Mouse (Mus musculus): ENCODE data around the gene Dscam. TPM values are rescaled to one million over a fixed set of nuclear protein-coding genes. Genes with fewer than 3 reads are reported as not detected.

Gene Dscam
- polyA plus RNA-seq, 1 experiment: 0.03 TPM

GRCm38 (mm10) chr16:97024406-97024805, 146.1 kb downstream of the Dscam start:
- no peaks in the 10 kb centered on the region for H3K27me3 ChIP-seq (ENCODE audit: control insufficient read depth, insufficient read depth, low read length)
- no peaks in the 10 kb centered on the region for H3K4me1 ChIP-seq (ENCODE audit: control insufficient read depth, insufficient read depth, insufficient read length, low read length)
- H3K4me3 ChIP-seq (ENCODE audit: low read depth, low read length): no peak overlapping the region
- TF ChIP-seq POLR2A (IDR thresholded peaks at IDR 0.05; ENCODE audit: low read depth, low read length) (no peak), CTCF (IDR thresholded peaks at IDR 0.05; ENCODE audit: extremely low read depth, insufficient read length, insufficient replicate concordance, low read depth, low read length) (no peak)
- no peaks in the 10 kb centered on the region for H3K36me3 ChIP-seq (ENCODE audit: control insufficient read depth, insufficient read depth, low read length)
- H3K27ac ChIP-seq (ENCODE audit: insufficient read depth, low read depth, low read length): no peak overlapping the region
- WGBS: 36% methylated on average over 4 of the region's 4 CpGs

GRCm38 (mm10) chr16:97021496-97021895, 149.1 kb downstream of the Dscam start:
- H3K4me3 ChIP-seq (ENCODE audit: low read depth, low read length): no peak overlapping the region
- 68% methylated on average over 6 of the region's 6 CpGs for WGBS
- no peak for TF ChIP-seq CTCF (IDR thresholded peaks at IDR 0.05; ENCODE audit: extremely low read depth, insufficient read length, insufficient replicate concordance, low read depth, low read length)
- TF ChIP-seq POLR2A (IDR thresholded peaks at IDR 0.05; ENCODE audit: low read depth, low read length): no peak
- H3K27ac ChIP-seq (ENCODE audit: insufficient read depth, low read depth, low read length): no peak overlapping the region
- H3K4me1 ChIP-seq (ENCODE audit: control insufficient read depth, insufficient read depth, insufficient read length, low read length): no peaks in the 10 kb centered on the region
- no peaks in the 10 kb centered on the region for H3K36me3 ChIP-seq (ENCODE audit: control insufficient read depth, insufficient read depth, low read length)
- no peaks in the 10 kb centered on the region for H3K27me3 ChIP-seq (ENCODE audit: control insufficient read depth, insufficient read depth, low read length)

- no peaks in the 10 kb centered on the region for H3K36me3 ChIP-seq (ENCODE audit: control insufficient read depth, insufficient read depth, low read length)
- H3K4me1 ChIP-seq (ENCODE audit: control insufficient read depth, insufficient read depth, insufficient read length, low read length): no peaks in the 10 kb centered on the region
- no peak for TF ChIP-seq POLR2A (IDR thresholded peaks at IDR 0.05; ENCODE audit: low read depth, low read length)
- TF ChIP-seq CTCF (IDR thresholded peaks at IDR 0.05; ENCODE audit: extremely low read depth, insufficient read length, insufficient replicate concordance, low read depth, low read length): no peak
- H3K27ac ChIP-seq (ENCODE audit: insufficient read depth, low read depth, low read length): no peak overlapping the region
- WGBS: 60% methylated on average over 5 of the region's 5 CpGs
- H3K4me3 ChIP-seq (ENCODE audit: low read depth, low read length): no peak overlapping the region
- no peaks in the 10 kb centered on the region for H3K27me3 ChIP-seq (ENCODE audit: control insufficient read depth, insufficient read depth, low read length)
These were observed 152.2 kb downstream of the Dscam start for GRCm38 (mm10) chr16:97018304-97018703.

DNA sequence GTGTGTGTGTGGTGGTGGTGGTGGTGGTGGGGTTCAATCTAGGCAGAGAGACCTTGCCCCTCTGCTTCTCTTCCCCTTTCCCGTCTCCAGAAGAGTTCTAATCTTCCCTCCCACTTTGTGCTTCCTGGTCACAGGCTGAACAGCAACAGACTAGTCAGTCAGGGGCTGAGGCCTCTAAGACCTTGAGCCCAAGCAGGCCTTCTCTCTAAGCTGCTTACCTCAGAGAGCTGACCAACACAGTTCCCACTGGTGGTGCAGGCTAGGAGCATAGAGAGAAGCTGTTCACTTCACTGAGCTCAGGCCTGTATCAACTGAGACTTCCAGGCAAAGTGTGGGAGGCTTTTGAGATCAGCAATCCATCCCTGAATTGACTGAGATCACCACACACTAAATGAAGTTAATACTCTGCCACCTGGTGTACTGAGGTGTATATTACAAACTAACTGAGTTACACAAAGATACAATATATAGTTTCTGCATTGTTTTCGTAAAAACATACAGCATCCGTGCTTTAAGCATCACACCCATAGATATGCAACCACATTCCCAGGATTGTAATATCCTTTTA, 153.3 kb downstream of the Dscam start:
- H3K27ac ChIP-seq (ENCODE audit: insufficient read depth, low read depth, low read length): no peak overlapping the region
- no peaks in the 10 kb centered on the region for H3K4me1 ChIP-seq (ENCODE audit: control insufficient read depth, insufficient read depth, insufficient read length, low read length)
- TF ChIP-seq CTCF (IDR thresholded peaks at IDR 0.05; ENCODE audit: extremely low read depth, insufficient read length, insufficient replicate concordance, low read depth, low read length) (no peak), POLR2A (IDR thresholded peaks at IDR 0.05; ENCODE audit: low read depth, low read length) (no peak)
- no peaks in the 10 kb centered on the region for H3K27me3 ChIP-seq (ENCODE audit: control insufficient read depth, insufficient read depth, low read length)
- WGBS: 78% methylated on average over 3 of the region's 3 CpGs
- no peak overlapping the region for H3K4me3 ChIP-seq (ENCODE audit: low read depth, low read length)
- no peaks in the 10 kb centered on the region for H3K36me3 ChIP-seq (ENCODE audit: control insufficient read depth, insufficient read depth, low read length)

- Histone ChIP-seq H3K27me3 (ENCODE audit: control insufficient read depth, insufficient read depth, low read length) (no peaks in the 10 kb centered on the region), H3K36me3 (ENCODE audit: control insufficient read depth, insufficient read depth, low read length) (no peaks in the 10 kb centered on the region), H3K4me1 (ENCODE audit: control insufficient read depth, insufficient read depth, insufficient read length, low read length) (no peaks in the 10 kb centered on the region), H3K4me3 (ENCODE audit: low read depth, low read length) (no peak overlapping the region), H3K27ac (ENCODE audit: insufficient read depth, low read depth, low read length) (no peak overlapping the region)
- no peak for TF ChIP-seq POLR2A (IDR thresholded peaks at IDR 0.05; ENCODE audit: low read depth, low read length)
- TF ChIP-seq CTCF (IDR thresholded peaks at IDR 0.05; ENCODE audit: extremely low read depth, insufficient read length, insufficient replicate concordance, low read depth, low read length): no peak
- 69% methylated on average over 2 of the region's 2 CpGs for WGBS
These were observed 154.2 kb downstream of the Dscam start for GRCm38 (mm10) chr16:97016244-97016850.

- H3K4me3 ChIP-seq (ENCODE audit: low read depth, low read length): no peak overlapping the region
- 74% methylated on average over 3 of the region's 3 CpGs for WGBS
- no peak for TF ChIP-seq POLR2A (IDR thresholded peaks at IDR 0.05; ENCODE audit: low read depth, low read length)
- TF ChIP-seq CTCF (IDR thresholded peaks at IDR 0.05; ENCODE audit: extremely low read depth, insufficient read length, insufficient replicate concordance, low read depth, low read length): no peak
These were observed 156.2 kb downstream of the Dscam start for GRCm38 (mm10) chr16:97014343-97014742.

GRCm38 (mm10) chr16:97009116-97010055, 161.2 kb downstream of the Dscam start:
- WGBS: 37% methylated on average over 4 of the region's 4 CpGs
- Histone ChIP-seq H3K4me1 (ENCODE audit: control insufficient read depth, insufficient read depth, insufficient read length, low read length) (no peaks in the 10 kb centered on the region), H3K27me3 (ENCODE audit: control insufficient read depth, insufficient read depth, low read length) (no peaks in the 10 kb centered on the region), H3K36me3 (ENCODE audit: control insufficient read depth, insufficient read depth, low read length) (no peaks in the 10 kb centered on the region), H3K27ac (ENCODE audit: insufficient read depth, low read depth, low read length) (no peak overlapping the region), H3K4me3 (ENCODE audit: low read depth, low read length) (no peak overlapping the region)
- no peak for TF ChIP-seq POLR2A (IDR thresholded peaks at IDR 0.05; ENCODE audit: low read depth, low read length)
- TF ChIP-seq CTCF (IDR thresholded peaks at IDR 0.05; ENCODE audit: extremely low read depth, insufficient read length, insufficient replicate concordance, low read depth, low read length): no peak

More at GRCm38 (mm10) chr16:97014343-97014742, 156.2 kb downstream of the Dscam start:
- no peaks in the 10 kb centered on the region for H3K27me3 ChIP-seq (ENCODE audit: control insufficient read depth, insufficient read depth, low read length)
- H3K27ac ChIP-seq (ENCODE audit: insufficient read depth, low read depth, low read length): no peak overlapping the region
- no peaks in the 10 kb centered on the region for H3K4me1 ChIP-seq (ENCODE audit: control insufficient read depth, insufficient read depth, insufficient read length, low read length)
- no peaks in the 10 kb centered on the region for H3K36me3 ChIP-seq (ENCODE audit: control insufficient read depth, insufficient read depth, low read length)
